Mouse (Mus musculus) lung, embryonic 15.5 days (tissue): ENCODE measurements at regions not wholly inside any gene's neighbourhood (a gene's known extent, or its start where the extent isn't known, plus 50 kb on each side); places are given as distances from the start of the nearest gene placed in this dataset.
"Not testable (repeated sequence)": the region's sequence is repeated elsewhere in the genome, so short reads cannot be mapped to it uniquely, and the experiment has no call there.

Experiments
- ATAC-seq: fragments of 200-750 bp; cut with Nextera tagmentation; 2 replicates; pipeline ENCODE4 v1.8.0; 2017; ENCODE audit warnings: moderate number of reproducible peaks, borderline replicate concordance; ENCODE audit not compliant: low FRiP score, low TSS enrichment; ENCODE audit errors: extremely low read depth
- H3K27ac ChIP-seq: fragments of 300-500 bp; sonication (generic); 2 replicates; pipeline ENCODE4 v1.5.1; 2015; ENCODE audit warnings: moderate library complexity, mild to moderate bottlenecking, inconsistent platforms
- H3K27me3 ChIP-seq: fragments of 300-500 bp; sonication (generic); 2 replicates; pipeline ENCODE4 v1.6.1; 2015; ENCODE audit warnings: inconsistent platforms
- H3K36me3 ChIP-seq: fragments of 300-500 bp; sonication (generic); 2 replicates; pipeline ENCODE4 v1.6.1; 2015; ENCODE audit warnings: inconsistent platforms
- H3K4me1 ChIP-seq: fragments of 300-500 bp; sonication (generic); 2 replicates; pipeline ENCODE4 v1.6.1; 2015; ENCODE audit warnings: inconsistent platforms
- H3K4me2 ChIP-seq: fragments of 300-500 bp; sonication (generic); 2 replicates; pipeline ENCODE4 v1.6.1; 2015; ENCODE audit warnings: inconsistent platforms, mild to moderate bottlenecking, moderate library complexity
- H3K4me3 ChIP-seq: fragments of 300-500 bp; sonication (generic); 2 replicates; pipeline ENCODE4 v1.5.1; 2015; ENCODE audit warnings: mild to moderate bottlenecking, inconsistent platforms
- H3K9ac ChIP-seq: fragments of 300-500 bp; sonication (generic); 2 replicates; pipeline ENCODE4 v1.6.1; 2015; ENCODE audit warnings: inconsistent platforms
- H3K9me3 ChIP-seq: fragments of 300-500 bp; sonication (generic); 2 replicates; pipeline ENCODE4 v1.6.1; 2016; ENCODE audit warnings: inconsistent platforms
- WGBS: fragments of 180-500 bp; shearing (Covaris S2); methylation state at CpG from one replicate; pipeline ENCODE4 v1.1.7; 2015; 5-methylcytosine and 5-hydroxymethylcytosine counted together

GRCm38 (mm10) chr13:42000966-42001365 lies 50.9 kb upstream of the Hivep1 start:
- H3K4me3 ChIP-seq: no peak overlapping the region
- WGBS: 69% methylated on average over 3 of the region's 3 CpGs

GRCm38 (mm10) chr13:41997883-41998282 lies 53.9 kb upstream of the Hivep1 start:
- ATAC-seq: no peak
- Histone ChIP-seq H3K27ac (no peak overlapping the region), H3K9me3 (no peaks in the 10 kb centered on the region), H3K36me3 (no peaks in the 10 kb centered on the region), H3K4me1 (no peaks in the 10 kb centered on the region), H3K9ac (no peak overlapping the region), H3K27me3 (no peaks in the 10 kb centered on the region), H3K4me3 (no peak overlapping the region), H3K4me2 (no peak overlapping the region)
- WGBS: 62% methylated on average over 9 of the region's 9 CpGs

More at GRCm38 (mm10) chr13:42000966-42001365, 50.9 kb upstream of the Hivep1 start:
- H3K4me1 ChIP-seq: no peaks in the 10 kb centered on the region
- H3K27ac ChIP-seq: no peak overlapping the region
- no peaks in the 10 kb centered on the region for H3K27me3 ChIP-seq
- H3K9ac ChIP-seq: no peak overlapping the region
- H3K4me2 ChIP-seq: no peak overlapping the region
- ATAC-seq: no peak
- H3K9me3 ChIP-seq: no peaks in the 10 kb centered on the region
- H3K36me3 ChIP-seq: no peaks in the 10 kb centered on the region

- WGBS: 28% methylated on average over 3 of the region's 3 CpGs
- H3K4me3 ChIP-seq: no peak overlapping the region
- no peaks in the 10 kb centered on the region for H3K4me1 ChIP-seq
- no peak; the same call in 1 of the 2 replicates for ATAC-seq
- no peak overlapping the region for H3K9ac ChIP-seq
- H3K27me3 ChIP-seq: no peaks in the 10 kb centered on the region
- no peak overlapping the region for H3K4me2 ChIP-seq
- no peaks in the 10 kb centered on the region for H3K36me3 ChIP-seq
- H3K9me3 ChIP-seq: no peaks in the 10 kb centered on the region
- H3K27ac ChIP-seq: no peak overlapping the region
These were observed 57.7 kb upstream of the Hivep1 start for GRCm38 (mm10) chr13:41994126-41994525.

GRCm38 (mm10) chr13:41975918-41976317 lies 75.9 kb upstream of the Hivep1 start:
- Histone ChIP-seq H3K9me3 (no peaks in the 10 kb centered on the region), H3K4me1 (no peaks in the 10 kb centered on the region), H3K27me3 (no peaks in the 10 kb centered on the region), H3K4me2 (no peak overlapping the region), H3K4me3 (no peak overlapping the region), H3K27ac (no peak overlapping the region), H3K36me3 (no peaks in the 10 kb centered on the region), H3K9ac (no peak overlapping the region)
- ATAC-seq: no peak
- WGBS: 54% methylated on average over 3 of the region's 3 CpGs

GRCm38 (mm10) chr13:41962915-41963314 lies 88.9 kb upstream of the Hivep1 start:
- H3K27ac ChIP-seq: peak overlapping the region; percentile 44; the same call in 1 of the 2 replicates
- no peaks in the 10 kb centered on the region for H3K36me3 ChIP-seq
- WGBS: 46% methylated on average over 3 of the region's 3 CpGs
- H3K4me2 ChIP-seq: no peak overlapping the region
- no peaks in the 10 kb centered on the region for H3K9me3 ChIP-seq
- H3K4me1 ChIP-seq: no peaks in the 10 kb centered on the region; the same call in 1 of the 2 replicates
- no peak overlapping the region for H3K9ac ChIP-seq
- ATAC-seq: peak; percentile 55; the same call in 1 of the 2 replicates
- no peak overlapping the region for H3K4me3 ChIP-seq
- no peaks in the 10 kb centered on the region for H3K27me3 ChIP-seq

GRCm38 (mm10) chr13:41960960-41961359 lies 90.9 kb upstream of the Hivep1 start:
- ATAC-seq, H3K9me3 ChIP-seq, H3K36me3 ChIP-seq, H3K27ac ChIP-seq, H3K9ac ChIP-seq, H3K27me3 ChIP-seq, H3K4me3 ChIP-seq, H3K4me1 ChIP-seq, H3K4me2 ChIP-seq: not testable (repeated sequence)
- WGBS: 75% methylated on average over 3 of the region's 3 CpGs

- no peaks in the 10 kb centered on the region for H3K9me3 ChIP-seq
- H3K4me1 ChIP-seq: no peaks in the 10 kb centered on the region
- H3K4me3 ChIP-seq: no peak overlapping the region
- no peak overlapping the region for H3K4me2 ChIP-seq
- H3K9ac ChIP-seq: no peak overlapping the region
- no peaks in the 10 kb centered on the region for H3K36me3 ChIP-seq
- WGBS: 32% methylated on average over 4 of the region's 4 CpGs
- peak; percentile 89 for ATAC-seq
- no peaks in the 10 kb centered on the region for H3K27me3 ChIP-seq
- peak overlapping the region; percentile 60; the same call in 1 of the 2 replicates for H3K27ac ChIP-seq
These were observed 93.9 kb upstream of the Hivep1 start for GRCm38 (mm10) chr13:41957932-41958331.

GRCm38 (mm10) chr13:41955884-41956283 lies 95.9 kb upstream of the Hivep1 start:
- Histone ChIP-seq H3K27me3 (no peaks in the 10 kb centered on the region), H3K27ac (no peak overlapping the region), H3K4me3 (no peak overlapping the region), H3K4me1 (peaks cover 2% of the 10 kb centered on the region; the same call in 1 of the 2 replicates), H3K4me2 (no peak overlapping the region), H3K9me3 (no peaks in the 10 kb centered on the region), H3K36me3 (no peaks in the 10 kb centered on the region), H3K9ac (no peak overlapping the region)
- peak; percentile 56; the same call in 1 of the 2 replicates for ATAC-seq
- WGBS: 53% methylated on average over 4 of the region's 4 CpGs

GRCm38 (mm10) chr13:41955198-41955597 lies 96.6 kb upstream of the Hivep1 start:
- H3K9ac ChIP-seq: no peak overlapping the region
- 72% methylated on average over 3 of the region's 3 CpGs for WGBS
- ATAC-seq: no peak
- no peaks in the 10 kb centered on the region for H3K36me3 ChIP-seq
- no peaks in the 10 kb centered on the region for H3K27me3 ChIP-seq
- no peak overlapping the region for H3K4me3 ChIP-seq
- no peaks in the 10 kb centered on the region for H3K9me3 ChIP-seq
- H3K4me1 ChIP-seq: peaks cover 2% of the 10 kb centered on the region; the same call in 1 of the 2 replicates
- no peak overlapping the region for H3K27ac ChIP-seq
- no peak overlapping the region for H3K4me2 ChIP-seq

GRCm38 (mm10) chr13:41952453-41952852 lies 99.4 kb upstream of the Hivep1 start:
- peaks cover 2% of the 10 kb centered on the region; the same call in 1 of the 2 replicates for H3K4me1 ChIP-seq
- no peak for ATAC-seq
- WGBS: 40% methylated on average over 3 of the region's 3 CpGs
- no peaks in the 10 kb centered on the region for H3K9me3 ChIP-seq
- no peak overlapping the region for H3K9ac ChIP-seq
- H3K4me3 ChIP-seq: no peak overlapping the region
- H3K36me3 ChIP-seq: no peaks in the 10 kb centered on the region
- H3K4me2 ChIP-seq: no peak overlapping the region
- no peak overlapping the region for H3K27ac ChIP-seq
- H3K27me3 ChIP-seq: no peaks in the 10 kb centered on the region

GRCm38 (mm10) chr13:41948241-41948640 lies 100.8 kb upstream of the Adtrp start:
- no peak overlapping the region for H3K9ac ChIP-seq
- 78% methylated on average over 3 of the region's 3 CpGs for whole genome bisulfite sequencing
- no peak overlapping the region for H3K4me2 ChIP-seq
- H3K4me3 ChIP-seq: no peak overlapping the region
- no peak for ATAC-seq
- H3K4me1 ChIP-seq: peaks cover 2% of the 10 kb centered on the region
- H3K27ac ChIP-seq: no peak overlapping the region
- H3K9me3 ChIP-seq: no peaks in the 10 kb centered on the region
- no peaks in the 10 kb centered on the region for H3K27me3 ChIP-seq
- H3K36me3 ChIP-seq: no peaks in the 10 kb centered on the region

- WGBS: 60% methylated on average over 12 of the region's 12 CpGs
- no peaks in the 10 kb centered on the region for H3K9me3 ChIP-seq
- no peak for ATAC-seq
These were observed 85.0 kb upstream of the Adtrp start for GRCm38 (mm10) chr13:41932313-41933100.

More at GRCm38 (mm10) chr13:41932313-41933100, 85.0 kb upstream of the Adtrp start:
- H3K4me3 ChIP-seq: no peak overlapping the region
- H3K4me2 ChIP-seq: no peak overlapping the region
- H3K9ac ChIP-seq: no peak overlapping the region
- H3K27me3 ChIP-seq: no peaks in the 10 kb centered on the region
- no peaks in the 10 kb centered on the region for H3K4me1 ChIP-seq
- H3K36me3 ChIP-seq: no peaks in the 10 kb centered on the region
- no peak overlapping the region for H3K27ac ChIP-seq
